In genomic region chr2:29582415-29582814, GRCm38 (mm10) we compare ENCODE assay signal across 8 mouse cellular contexts. TPM values are rescaled to one million over a fixed set of nuclear protein-coding genes. Genes with fewer than 3 reads are reported as not detected.
DNase-seq lines count a peak whose midpoint lies in the region; ATAC-seq and TF ChIP-seq lines count a peak whose summit lies in the region.

No protein-coding gene starts in this region.

- H3K4me3 ChIP-seq in heart, embryonic 12.5 days = no peak overlapping the region
- no peak overlapping the region for H3K4me3 ChIP-seq in forebrain, embryonic 14.5 days (ENCODE audit: low read depth, low read length)
- no peak overlapping the region for H3K4me3 ChIP-seq in hindbrain, embryonic 12.5 days
- H3K4me3 ChIP-seq in small intestine, adult 2 months (ENCODE audit: low read depth, low read length) = no peak overlapping the region

- no peak for ATAC-seq in heart, embryonic 12.5 days (ENCODE audit: insufficient number of reproducible peaks, low FRiP score)
- peak; percentile 69 for ATAC-seq in forebrain, embryonic 14.5 days
- ATAC-seq in hindbrain, embryonic 12.5 days (ENCODE audit: low FRiP score) = 0 out of 2 replicates have a peak, but pooled peaks have one; percentile 31
- ATAC-seq in megakaryocyte-erythroid progenitor cell, adult 5-6 weeks (replicated peaks; ENCODE audit: low FRiP score, low TSS enrichment, poor library complexity, severe bottlenecking) = peak; percentile 77

- WGBS in heart, embryonic 12.5 days = 3% methylated on average over 7 of the region's 7 CpGs
- WGBS in forebrain, embryonic 14.5 days = 3% methylated on average over 7 of the region's 7 CpGs
- 4% methylated on average over 7 of the region's 7 CpGs for WGBS in hindbrain, embryonic 12.5 days
- WGBS in small intestine, adult 2 months = 2% methylated on average over 7 of the region's 7 CpGs

- no peak for TF ChIP-seq POLR2A in small intestine, adult 2 months (IDR thresholded peaks at IDR 0.05; ENCODE audit: low read depth, low read length)

- no peaks in the 10 kb centered on the region; the same call in 1 of the 2 replicates for H3K4me1 ChIP-seq in heart, embryonic 12.5 days (replicated peaks)
- H3K4me1 ChIP-seq in forebrain, embryonic 14.5 days (ENCODE audit: control insufficient read depth, insufficient read depth, low read length) = no peaks in the 10 kb centered on the region
- peaks cover 12% of the 10 kb centered on the region for H3K4me1 ChIP-seq in hindbrain, embryonic 12.5 days
- no peaks in the 10 kb centered on the region for H3K4me1 ChIP-seq in small intestine, adult 2 months (ENCODE audit: control insufficient read depth, insufficient read depth, insufficient read length, low read length)

- no peaks in the 10 kb centered on the region for H3K9me3 ChIP-seq in heart, embryonic 12.5 days (replicated peaks)
- no peaks in the 10 kb centered on the region for H3K9me3 ChIP-seq in forebrain, embryonic 14.5 days (replicated peaks; ENCODE audit: control insufficient read depth, low read length)
- no peaks in the 10 kb centered on the region for H3K9me3 ChIP-seq in hindbrain, embryonic 12.5 days (replicated peaks)

- H3K9ac ChIP-seq in heart, embryonic 12.5 days = no peak overlapping the region
- no peak overlapping the region for H3K9ac ChIP-seq in forebrain, embryonic 14.5 days (ENCODE audit: low read length)
- no peak overlapping the region for H3K9ac ChIP-seq in hindbrain, embryonic 12.5 days

- peak; percentile 95 for TF ChIP-seq CTCF in small intestine, adult 2 months (IDR thresholded peaks at IDR 0.05; ENCODE audit: extremely low read depth, insufficient read length, insufficient replicate concordance, low read depth, low read length)

- H3K36me3 ChIP-seq in heart, embryonic 12.5 days = no peaks in the 10 kb centered on the region
- no peaks in the 10 kb centered on the region for H3K36me3 ChIP-seq in forebrain, embryonic 14.5 days (ENCODE audit: control insufficient read depth, insufficient read depth, low read length)
- no peaks in the 10 kb centered on the region for H3K36me3 ChIP-seq in hindbrain, embryonic 12.5 days
- H3K36me3 ChIP-seq in small intestine, adult 2 months (ENCODE audit: control insufficient read depth, insufficient read depth, low read length) = no peaks in the 10 kb centered on the region

- 0 out of 2 replicates have a peak, but pooled peaks cover 2% of the 10 kb centered on the region for H3K27me3 ChIP-seq in heart, embryonic 12.5 days (replicated peaks)
- no peaks in the 10 kb centered on the region; the same call in 1 of the 2 replicates for H3K27me3 ChIP-seq in forebrain, embryonic 14.5 days (replicated peaks; ENCODE audit: control insufficient read depth, insufficient read depth, low read length)
- H3K27me3 ChIP-seq in hindbrain, embryonic 12.5 days = no peaks in the 10 kb centered on the region
- no peaks in the 10 kb centered on the region for H3K27me3 ChIP-seq in small intestine, adult 2 months (ENCODE audit: control insufficient read depth, insufficient read depth, low read length)

- no peak overlapping the region for H3K4me2 ChIP-seq in heart, embryonic 12.5 days
- no peak overlapping the region for H3K4me2 ChIP-seq in forebrain, embryonic 14.5 days (ENCODE audit: low read length)
- H3K4me2 ChIP-seq in hindbrain, embryonic 12.5 days (replicated peaks) = no peak overlapping the region

- no peak overlapping the region for H3K27ac ChIP-seq in heart, embryonic 12.5 days (ENCODE audit: poor library complexity, severe bottlenecking)
- no peak overlapping the region for H3K27ac ChIP-seq in forebrain, embryonic 14.5 days (ENCODE audit: low read depth, low read length)
- H3K27ac ChIP-seq in hindbrain, embryonic 12.5 days = no peak overlapping the region
- no peak overlapping the region for H3K27ac ChIP-seq in small intestine, adult 2 months (ENCODE audit: insufficient read depth, low read depth, low read length)

- DNase-seq in heart, adult 11 months = peak; percentile 91
- DNase-seq in c-Kit-positive CD71-negative TER-119-negative erythroid progenitor cells, embryonic 14.5 days (ENCODE audit: low read depth) = peak; percentile 63
- peak; percentile 86 for DNase-seq in forebrain, embryonic 14.5 days (ENCODE audit: low spot score)
- DNase-seq in layer of hippocampus, postnatal 36 days = peak; percentile 76 to 77

RNA-seq across cellular contexts. Expression of gene Rapgef1, which starts 37.1 kb away (rescaled TPM):
- 13.2 and 14.5 TPM in 2 replicates for polyA plus RNA-seq in heart, embryonic 12.5 days (2016; fragmentation: Nextera tagmentation; extraction: Ambion mirVana)
- polyA plus RNA-seq in forebrain, embryonic 14.5 days (2014; fragmentation: Nextera tagmentation; extraction: Ambion mirVana) = 17.3 and 19.9 TPM in 2 replicates
- 22.7 and 24.7 TPM in 2 replicates for polyA plus RNA-seq in hindbrain, embryonic 12.5 days (2016; fragmentation: Nextera tagmentation; extraction: Ambion mirVana)
- total RNA-seq in layer of hippocampus, postnatal 36 days (2021) = 10 to 100 TPM; 94.0 to 99.0 TPM
- total RNA-seq in megakaryocyte-erythroid progenitor cell, adult 5-6 weeks (2014; fragmentation: Nextera tagmentation) = 52.4 and 58.0 TPM in 2 replicates
- 30.6 and 41.4 TPM in 2 replicates for total RNA-seq in megakaryocyte-erythroid progenitor cell, adult 5-6 weeks (2017)
- 15.5 and 25.1 TPM in 2 replicates for polyA plus RNA-seq in small intestine, adult 2 months (2012; rRNA removed)
